Mouse (Mus musculus): Measurements from ENCODE around the gene Odam.

Gene Odam

GRCm38 (mm10) chr5:87884729-87885128 lies at the start of gene Odam:
Gene Odam (plus strand): TSS chr5:87885029.
- no peak for DNase-seq (ENCODE audit: low spot score)

DNA sequence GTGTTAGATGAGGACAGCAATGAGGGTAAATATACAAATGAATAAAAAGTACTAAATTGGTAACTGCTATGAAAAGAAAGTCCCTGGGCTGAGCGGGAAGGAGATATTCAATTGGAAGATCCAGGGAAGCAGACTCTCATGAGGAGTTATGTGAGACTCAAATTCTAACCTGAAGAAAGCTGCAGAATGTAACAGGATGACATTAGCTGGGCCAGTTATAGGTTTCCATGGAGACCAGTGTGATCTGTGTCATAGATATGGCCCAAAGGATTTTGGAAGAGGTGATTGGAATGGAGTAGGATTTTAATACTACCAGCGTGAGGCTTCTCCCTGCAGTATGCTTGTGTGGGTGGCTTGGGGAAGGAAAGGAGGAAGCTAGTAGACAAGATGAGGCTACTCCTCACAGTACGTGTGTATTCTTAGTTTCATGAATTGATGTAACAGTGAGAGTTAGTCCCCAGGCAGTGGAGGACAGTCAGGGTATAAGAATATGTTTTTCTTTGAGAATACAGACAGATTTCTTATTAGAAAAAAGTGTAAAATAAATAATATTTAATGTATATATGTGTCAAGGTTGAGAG lies 29.6 kb upstream of the Odam start:
- DNase-seq (ENCODE audit: low spot score): no peak

- DNase-seq (ENCODE audit: low spot score): no peak
Observed at GRCm38 (mm10) chr5:87870084-87870483, 14.7 kb upstream of the Odam start.

- no peak for DNase-seq (ENCODE audit: low spot score)
Observed at GRCm38 (mm10) chr5:87871423-87871822, 13.4 kb upstream of the Odam start.

- no peak for DNase-seq (ENCODE audit: low spot score)
Observed at GRCm38 (mm10) chr5:87925372-87925771, 40.5 kb downstream of the Odam start, which contains the start of gene Csn3. Gene Csn3 (plus strand): TSS chr5:87925579.

GRCm38 (mm10) chr5:87931603-87932002 lies 46.8 kb downstream of the Odam start:
- no peak for DNase-seq (ENCODE audit: low spot score)

DNA sequence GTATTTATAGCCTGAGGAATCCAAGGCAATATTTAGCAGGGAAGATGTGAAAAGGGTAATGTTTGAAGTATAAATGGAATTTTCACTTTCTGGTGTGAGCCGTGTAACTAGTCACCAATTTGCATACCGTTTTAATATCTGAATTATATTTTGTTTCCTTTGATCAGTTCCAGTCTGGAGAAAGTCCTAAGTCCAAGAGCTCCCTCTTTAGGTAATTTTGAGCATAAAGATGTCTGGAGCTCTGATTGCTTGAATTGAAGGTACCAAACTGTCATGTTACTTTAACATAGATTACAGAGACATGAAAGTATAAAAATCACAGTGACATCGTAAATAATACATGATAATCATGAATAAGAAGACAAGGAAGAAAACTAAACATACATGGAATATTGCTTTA lies 55.9 kb downstream of the Odam start:
- DNase-seq (ENCODE audit: low spot score): no peak

DNA sequence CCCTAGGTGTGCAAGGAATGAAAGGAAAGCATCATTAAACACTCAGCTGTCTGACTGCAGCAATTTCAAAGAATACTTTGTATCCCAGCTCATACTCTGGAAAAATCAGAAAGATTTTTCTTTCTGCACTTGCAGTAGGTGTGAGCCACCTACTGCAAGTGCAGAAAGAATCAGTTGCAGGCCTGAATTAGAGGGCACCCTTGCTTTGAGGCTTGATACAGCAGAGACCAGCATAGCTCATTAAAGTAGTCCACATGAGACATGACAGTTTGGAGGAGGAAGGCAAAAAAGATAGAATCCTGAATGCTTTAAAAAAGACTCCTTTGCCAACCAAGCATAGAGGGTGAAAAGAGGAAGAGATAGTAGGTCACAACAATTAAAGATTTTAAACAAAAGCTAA lies 57.7 kb downstream of the Odam start:
- no peak for DNase-seq (ENCODE audit: low spot score)

Measured in MN1 (cell line).